Comparison of ENCODE assay signal across 9 mouse cellular contexts in genomic region chr2:101665058-101665702, GRCm38 (mm10). TPM values are rescaled to one million over a fixed set of nuclear protein-coding genes. Genes with fewer than 3 reads are reported as not detected.
DNase-seq lines count a peak whose midpoint lies in the region; ATAC-seq and TF ChIP-seq lines count a peak whose summit lies in the region.
"Had no signal": no experiment of that assay in that cellular context is flagged by ENCODE, and none has a peak within 500 bp of the region (broad histone marks: within the 10 kb centered on the region; RNA-seq: fewer than 3 reads in every experiment).

No protein-coding gene starts in this region.

- H3K9ac ChIP-seq in CH12.LX (ENCODE audit: insufficient read depth, low read depth) = no peak overlapping the region
- H3K9ac ChIP-seq in forebrain, embryonic 11.5 days (ENCODE audit: low read length) = no peak overlapping the region
- H3K9ac ChIP-seq in heart, postnatal 0 days (replicated peaks; ENCODE audit: low read depth, low read length) = no peak overlapping the region
- H3K9ac ChIP-seq in liver, embryonic 13.5 days = no peak overlapping the region
- no peak overlapping the region for H3K9ac ChIP-seq in neural tube, embryonic 12.5 days
- H3K9ac ChIP-seq: heart, embryonic 13.5 days had no signal

- 19% methylated on average over 9 of the region's 9 CpGs for WGBS in forebrain, embryonic 11.5 days
- 21% methylated on average over 9 of the region's 9 CpGs for WGBS in heart, postnatal 0 days
- WGBS in liver, embryonic 13.5 days (ENCODE audit: insufficient replicate concordance) = 20% methylated on average over 9 of the region's 9 CpGs
- WGBS in neural tube, embryonic 12.5 days = 22% methylated on average over 9 of the region's 9 CpGs

- H3K4me1 ChIP-seq in CH12.LX (ENCODE audit: control insufficient read depth in 1 of 2, insufficient read depth in 2 of 2) = no peaks in the 10 kb centered on the region
- no peaks in the 10 kb centered on the region for H3K4me1 ChIP-seq in forebrain, embryonic 11.5 days (replicated peaks; ENCODE audit: control insufficient read depth, insufficient read depth, low read length)
- H3K4me1 ChIP-seq in heart, postnatal 0 days (ENCODE audit: control insufficient read depth, insufficient read depth) = no peaks in the 10 kb centered on the region
- H3K4me1 ChIP-seq in liver, embryonic 13.5 days (replicated peaks) = no peaks in the 10 kb centered on the region
- H3K4me1 ChIP-seq in neural tube, embryonic 12.5 days = no peaks in the 10 kb centered on the region
- no peaks in the 10 kb centered on the region for H3K4me1 ChIP-seq in testis, adult 2 months (ENCODE audit: control insufficient read depth, insufficient read depth, low read length)
- H3K4me1 ChIP-seq: heart, embryonic 13.5 days had no signal

- in situ Hi-C loops in CH12.LX (cut with MboI; ENCODE audit: low pct_ligation_motif_present, low pct_unique_long_range_greater_than_20kb, low sequenced_read_pairs) = no loop called here

- H3K79me2 ChIP-seq in CH12.LX (replicated peaks; ENCODE audit: control insufficient read depth, extremely low read depth, insufficient read depth, poor library complexity, severe bottlenecking) = no peaks in the 10 kb centered on the region

- TF ChIP-seq POLR2A in CH12.LX (IDR thresholded peaks at IDR 0.05; ENCODE audit: low read depth, low read length) = no peak
- TF ChIP-seq POLR2A in testis, adult 2 months (IDR thresholded peaks at IDR 0.05; ENCODE audit: control insufficient read depth, low read depth, low read length) = no peak

- peak; percentile 58 for DNase-seq in CH12.LX (ENCODE audit: extremely low read depth)
- peak; percentile 62 for DNase-seq in c-Kit-positive CD71-negative TER-119-negative erythroid progenitor cells, embryonic 14.5 days (ENCODE audit: low read depth)
- DNase-seq in forebrain, embryonic 11.5 days (ENCODE audit: low spot score) = peak; percentile 86
- peak; percentile 82 for DNase-seq in heart, postnatal 0 days (ENCODE audit: low spot score)
- peak; percentile 80 to 86 for DNase-seq in kidney, postnatal 25 days
- DNase-seq in liver, embryonic 13.5 days = peak; percentile 37

- dilution Hi-C loops in CH12.LX (cut with MboI; ENCODE audit: extremely low pct_ligation_motif_present, extremely low pct_unique_long_range_greater_than_20kb, low sequenced_read_pairs) = no loop called here

- H3K27ac ChIP-seq in CH12.LX (ENCODE audit: insufficient read depth, low read depth) = no peak overlapping the region
- no peak overlapping the region for H3K27ac ChIP-seq in forebrain, embryonic 11.5 days (ENCODE audit: low read depth, low read length)
- H3K27ac ChIP-seq in heart, postnatal 0 days (ENCODE audit: low read depth) = no peak overlapping the region
- no peak overlapping the region for H3K27ac ChIP-seq in liver, embryonic 13.5 days
- no peak overlapping the region for H3K27ac ChIP-seq in neural tube, embryonic 12.5 days
- no peak overlapping the region for H3K27ac ChIP-seq in testis, adult 2 months (ENCODE audit: control insufficient read depth, insufficient read depth, low read depth, low read length)
- H3K27ac ChIP-seq: heart, embryonic 13.5 days had no signal

- no peak overlapping the region for H3K4me3 ChIP-seq in CH12.LX (replicated peaks in 1 of 3; ENCODE audit: low read depth in 2 of 3, low read length in 2 of 3, poor library complexity in 1 of 3)
- no peak overlapping the region for H3K4me3 ChIP-seq in forebrain, embryonic 11.5 days (ENCODE audit: low read depth, low read length)
- no peak overlapping the region for H3K4me3 ChIP-seq in heart, postnatal 0 days (ENCODE audit: low read depth, low read length)
- H3K4me3 ChIP-seq in liver, embryonic 13.5 days (replicated peaks) = no peak overlapping the region
- H3K4me3 ChIP-seq in neural tube, embryonic 12.5 days = no peak overlapping the region
- H3K4me3 ChIP-seq in testis, adult 2 months (ENCODE audit: control insufficient read depth, low read depth, low read length) = no peak overlapping the region
- H3K4me3 ChIP-seq: heart, embryonic 13.5 days had no signal

- ATAC-seq in forebrain, embryonic 11.5 days (replicated peaks; ENCODE audit: low FRiP score) = peak; percentile 91
- ATAC-seq in heart, postnatal 0 days (ENCODE audit: insufficient read depth, low read depth) = peak; percentile 81; the same call in 1 of the 2 replicates
- ATAC-seq in liver, embryonic 13.5 days (ENCODE audit: low read depth) = 0 out of 2 replicates have a peak, but pooled peaks have one; percentile 18
- ATAC-seq in neural tube, embryonic 12.5 days (ENCODE audit: low FRiP score, low read depth) = peak; percentile 95

- TF ChIP-seq RAD21 in CH12.LX (IDR thresholded peaks at IDR 0.05; ENCODE audit: low read depth, low read length) = peak; percentile 81

- peak; percentile 82 to 93 for TF ChIP-seq CTCF in CH12.LX (conservative IDR thresholded peaks at IDR 0.05 in 1 of 2, IDR thresholded peaks at IDR 0.05 in 1 of 2; ENCODE audit: low read depth in 2 of 2, low read length in 2 of 2)
- TF ChIP-seq CTCF in heart, postnatal 0 days (IDR thresholded peaks at IDR 0.05; ENCODE audit: low read depth) = peak; percentile 98
- TF ChIP-seq CTCF in testis, adult 2 months (IDR thresholded peaks at IDR 0.05; ENCODE audit: control insufficient read depth, insufficient read depth, insufficient replicate concordance, low read depth, low read length) = peak; percentile 84; the same call in 1 of the 2 replicates

- no peaks in the 10 kb centered on the region for H3K36me3 ChIP-seq in CH12.LX (replicated peaks in 1 of 2; ENCODE audit: control insufficient read depth in 1 of 2, insufficient read depth in 1 of 2, low read length in 1 of 2)
- no peaks in the 10 kb centered on the region for H3K36me3 ChIP-seq in forebrain, embryonic 11.5 days (ENCODE audit: control insufficient read depth, insufficient read depth, low read length)
- H3K36me3 ChIP-seq in heart, postnatal 0 days (replicated peaks; ENCODE audit: control insufficient read depth, insufficient read depth, low read length) = no peaks in the 10 kb centered on the region
- no peaks in the 10 kb centered on the region for H3K36me3 ChIP-seq in liver, embryonic 13.5 days
- H3K36me3 ChIP-seq in neural tube, embryonic 12.5 days = no peaks in the 10 kb centered on the region
- H3K36me3 ChIP-seq in testis, adult 2 months (ENCODE audit: control insufficient read depth, insufficient read depth, low read length) = no peaks in the 10 kb centered on the region
- H3K36me3 ChIP-seq: heart, embryonic 13.5 days had no signal

- H3K4me2 ChIP-seq in CH12.LX (ENCODE audit: insufficient read depth, low read depth, poor library complexity, severe bottlenecking) = no peak overlapping the region
- no peak overlapping the region for H3K4me2 ChIP-seq in forebrain, embryonic 11.5 days (ENCODE audit: low read depth, low read length, severe bottlenecking)
- H3K4me2 ChIP-seq in heart, postnatal 0 days (ENCODE audit: low read depth, low read length) = no peak overlapping the region
- no peak overlapping the region for H3K4me2 ChIP-seq in liver, embryonic 13.5 days
- H3K4me2 ChIP-seq in neural tube, embryonic 12.5 days (replicated peaks) = no peak overlapping the region
- H3K4me2 ChIP-seq: heart, embryonic 13.5 days had no signal

- TF ChIP-seq EP300 in CH12.LX (IDR thresholded peaks at IDR 0.05; ENCODE audit: low read length) = no peak
- TF ChIP-seq EP300 in heart, postnatal 0 days (IDR thresholded peaks at IDR 0.05; ENCODE audit: low read depth) = no peak

- peaks cover 14% of the 10 kb centered on the region for H3K27me3 ChIP-seq in CH12.LX (replicated peaks)
- no peaks in the 10 kb centered on the region for H3K27me3 ChIP-seq in forebrain, embryonic 11.5 days (ENCODE audit: control insufficient read depth, insufficient read depth, low read length)
- no peaks in the 10 kb centered on the region for H3K27me3 ChIP-seq in heart, postnatal 0 days (ENCODE audit: control insufficient read depth, insufficient read depth, low read length)
- no peaks in the 10 kb centered on the region for H3K27me3 ChIP-seq in liver, embryonic 13.5 days
- H3K27me3 ChIP-seq in neural tube, embryonic 12.5 days (replicated peaks) = no peaks in the 10 kb centered on the region
- H3K27me3 ChIP-seq in testis, adult 2 months (ENCODE audit: control insufficient read depth, insufficient read depth, low read length) = no peaks in the 10 kb centered on the region
- H3K27me3 ChIP-seq: heart, embryonic 13.5 days had no signal

- no peaks in the 10 kb centered on the region for H3K9me3 ChIP-seq in CH12.LX (replicated peaks; ENCODE audit: low read length)
- no peaks in the 10 kb centered on the region for H3K9me3 ChIP-seq in forebrain, embryonic 11.5 days (ENCODE audit: control insufficient read depth, low read length)
- H3K9me3 ChIP-seq in heart, postnatal 0 days (replicated peaks; ENCODE audit: control insufficient read depth, low read length) = no peaks in the 10 kb centered on the region
- H3K9me3 ChIP-seq in liver, embryonic 13.5 days (replicated peaks) = no peaks in the 10 kb centered on the region
- no peaks in the 10 kb centered on the region for H3K9me3 ChIP-seq in neural tube, embryonic 12.5 days
- H3K9me3 ChIP-seq: heart, embryonic 13.5 days had no signal

RNA-seq across cellular contexts. Expression of gene Traf6, which starts 13.0 kb away (rescaled TPM):
- total RNA-seq in CH12.LX (2012; rRNA removed) (9.8 and 10.5 TPM in 2 replicates), CH12.LX (2014; rRNA removed) (14.0 and 14.6 TPM in 2 replicates)
- 13.5 and 16.8 TPM in 2 replicates for polyA plus RNA-seq in CH12.LX (2012; ENCODE audit: insufficient read length, low read depth)
- polyA plus RNA-seq in forebrain, embryonic 11.5 days (2014; fragmentation: Nextera tagmentation; extraction: Ambion mirVana) = 24.2 and 24.5 TPM in 2 replicates
- 13.9 and 24.2 TPM in 2 replicates for total RNA-seq in heart, postnatal 0 days (2014; rRNA removed; ENCODE audit: low replicate concordance)
- polyA plus RNA-seq in heart, postnatal 0 days (2015; fragmentation: Nextera tagmentation; extraction: Ambion mirVana) = 2.8 and 3.3 TPM in 2 replicates
- 3.2 and 4.6 TPM in 2 replicates for polyA plus RNA-seq in liver, embryonic 13.5 days (2015; fragmentation: Nextera tagmentation; extraction: Ambion mirVana)
- polyA plus RNA-seq in neural tube, embryonic 12.5 days (2016; fragmentation: Nextera tagmentation; extraction: Ambion mirVana) = 11.5 and 13.7 TPM in 2 replicates
- 1.9 and 2.7 TPM in 2 replicates for polyA plus RNA-seq in testis, adult 2 months (2012; rRNA removed)

RNA-seq across cellular contexts. Expression of gene B230118H07Rik, which starts 15.8 kb away (rescaled TPM):
- total RNA-seq in CH12.LX (2012; rRNA removed) (9.1 and 9.7 TPM in 2 replicates), CH12.LX (2014; rRNA removed) (12.6 and 17.5 TPM in 2 replicates)
- polyA plus RNA-seq in CH12.LX (2012; ENCODE audit: insufficient read length, low read depth) = 5.0 and 6.9 TPM in 2 replicates
- 60.7 and 60.8 TPM in 2 replicates for polyA plus RNA-seq in forebrain, embryonic 11.5 days (2014; fragmentation: Nextera tagmentation; extraction: Ambion mirVana)
- total RNA-seq in heart, postnatal 0 days (2014; rRNA removed; ENCODE audit: low replicate concordance) = 17.3 and 24.3 TPM in 2 replicates
- 85.5 and 92.1 TPM in 2 replicates for polyA plus RNA-seq in heart, postnatal 0 days (2015; fragmentation: Nextera tagmentation; extraction: Ambion mirVana)
- polyA plus RNA-seq in liver, embryonic 13.5 days (2015; fragmentation: Nextera tagmentation; extraction: Ambion mirVana) = 20.2 and 21.4 TPM in 2 replicates
- polyA plus RNA-seq in neural tube, embryonic 12.5 days (2016; fragmentation: Nextera tagmentation; extraction: Ambion mirVana) = 55.7 and 63.8 TPM in 2 replicates
- polyA plus RNA-seq in testis, adult 2 months (2012; rRNA removed) = 41.9 and 51.8 TPM in 2 replicates

RNA-seq across cellular contexts. Expression of gene Rag1, which starts 15.9 kb away (rescaled TPM):
- total RNA-seq in CH12.LX (2012; rRNA removed) = not detected in 2 replicates
- total RNA-seq in CH12.LX (2014; rRNA removed) = not detected in 2 replicates
- polyA plus RNA-seq in CH12.LX (2012; ENCODE audit: insufficient read length, low read depth) = not detected in 2 replicates
- 0.08 and 0.27 TPM in 2 replicates for polyA plus RNA-seq in forebrain, embryonic 11.5 days (2014; fragmentation: Nextera tagmentation; extraction: Ambion mirVana)
- total RNA-seq in heart, postnatal 0 days (2014; rRNA removed; ENCODE audit: low replicate concordance) = 0.04 and 12.3 TPM in 2 replicates
- 0.01 and 0.03 TPM in 2 replicates for polyA plus RNA-seq in heart, postnatal 0 days (2015; fragmentation: Nextera tagmentation; extraction: Ambion mirVana)
- polyA plus RNA-seq in liver, embryonic 13.5 days (2015; fragmentation: Nextera tagmentation; extraction: Ambion mirVana) = 0.06 and 0.12 TPM in 2 replicates
- polyA plus RNA-seq in neural tube, embryonic 12.5 days (2016; fragmentation: Nextera tagmentation; extraction: Ambion mirVana) = 0.10 TPM in 2 replicates
- polyA plus RNA-seq in testis, adult 2 months (2012; rRNA removed) = 0.17 and 0.25 TPM in 2 replicates

RNA-seq across cellular contexts. Expression of gene Rag2, which starts 40.7 kb away (rescaled TPM):
- not detected in 2 replicates for total RNA-seq in CH12.LX (2012; rRNA removed)
- not detected in 2 replicates for total RNA-seq in CH12.LX (2014; rRNA removed)
- polyA plus RNA-seq in CH12.LX (2012; ENCODE audit: insufficient read length, low read depth) = not detected in 2 replicates
- polyA plus RNA-seq in forebrain, embryonic 11.5 days (2014; fragmentation: Nextera tagmentation; extraction: Ambion mirVana) = not detected in 2 replicates
- total RNA-seq in heart, postnatal 0 days (2014; rRNA removed; ENCODE audit: low replicate concordance) = 0.08 TPM in 1 of 2 replicates, not detected in the other
- not detected in 2 replicates for polyA plus RNA-seq in heart, postnatal 0 days (2015; fragmentation: Nextera tagmentation; extraction: Ambion mirVana)
- 0.17 and 0.23 TPM in 2 replicates for polyA plus RNA-seq in liver, embryonic 13.5 days (2015; fragmentation: Nextera tagmentation; extraction: Ambion mirVana)
- not detected in 2 replicates for polyA plus RNA-seq in neural tube, embryonic 12.5 days (2016; fragmentation: Nextera tagmentation; extraction: Ambion mirVana)
- polyA plus RNA-seq in testis, adult 2 months (2012; rRNA removed) = 0.35 and 0.37 TPM in 2 replicates

Comparison
In these comparisons a context has a peak if more than half of its experiments do, and no peak if none do; other contexts are left out.
1. ATAC-seq: peak in every context shown above with its lines; median percentile 95 in neural tube, embryonic 12.5 days; 91 in forebrain, embryonic 11.5 days; 81 in heart, postnatal 0 days; 18 in liver, embryonic 13.5 days.